Mouse (Mus musculus) retina, postnatal 1 day (tissue): ENCODE results near the gene Rhbdd2.

Source experiments
- DNase-seq: peaks from one replicate; pipeline ENCODE4 v3.0.0-alpha.2; 2012

Rhbdd2 gene

GRCm38 (mm10) chr5:135646038-135646437 lies 13.6 kb downstream of the Rhbdd2 start:
- DNase-seq = no peak

- DNase-seq = no peak
Observed at GRCm38 (mm10) chr5:135648461-135649308, 16.3 kb downstream of the Rhbdd2 start.

GRCm38 (mm10) chr5:135649309-135649633 lies 16.9 kb downstream of the Rhbdd2 start:
- no peak for DNase-seq

GRCm38 (mm10) chr5:135651536-135651935 lies 19.1 kb downstream of the Rhbdd2 start:
- DNase-seq = no peak

GRCm38 (mm10) chr5:135653209-135653608 lies 20.8 kb downstream of the Rhbdd2 start:
- no peak for DNase-seq

GRCm38 (mm10) chr5:135656046-135656445 lies 23.6 kb downstream of the Rhbdd2 start:
- DNase-seq = no peak

- DNase-seq = no peak
Observed at GRCm38 (mm10) chr5:135657128-135657527, 24.7 kb downstream of the Rhbdd2 start.

- no peak for DNase-seq
Observed at GRCm38 (mm10) chr5:135657703-135658373, 25.4 kb downstream of the Rhbdd2 start.

GRCm38 (mm10) chr5:135659956-135660355 lies 27.5 kb downstream of the Rhbdd2 start:
- DNase-seq = no peak

GRCm38 (mm10) chr5:135660535-135660934 lies 28.1 kb downstream of the Rhbdd2 start:
- no peak for DNase-seq

- no peak for DNase-seq
Observed at GRCm38 (mm10) chr5:135666890-135667289, 34.5 kb downstream of the Rhbdd2 start.

GRCm38 (mm10) chr5:135668071-135668470 lies 35.7 kb downstream of the Rhbdd2 start:
- DNase-seq = no peak

- peak; percentile 34 for DNase-seq
Observed at GRCm38 (mm10) chr5:135669741-135670275, 37.4 kb downstream of the Rhbdd2 start, which contains the start of gene Por. Gene Por (plus strand): TSS chr5:135670033.

- no peak for DNase-seq
Observed at GRCm38 (mm10) chr5:135670881-135671280, 38.5 kb downstream of the Rhbdd2 start.

GRCm38 (mm10) chr5:135672509-135672908 lies 40.1 kb downstream of the Rhbdd2 start:
- DNase-seq = no peak

- DNase-seq = no peak
Observed at GRCm38 (mm10) chr5:135672980-135673379, 40.6 kb downstream of the Rhbdd2 start.

- peak; percentile 27 for DNase-seq
Observed at GRCm38 (mm10) chr5:135674349-135674775, 41.9 kb downstream of the Rhbdd2 start.

- DNase-seq = peak; percentile 92
Observed at GRCm38 (mm10) chr5:135674821-135675220, 42.4 kb downstream of the Rhbdd2 start.

- DNase-seq = no peak
Observed at GRCm38 (mm10) chr5:135676696-135677095, 44.3 kb downstream of the Rhbdd2 start.

GRCm38 (mm10) chr5:135677251-135677650 lies 44.8 kb downstream of the Rhbdd2 start:
- no peak for DNase-seq

- DNase-seq = no peak
Observed at GRCm38 (mm10) chr5:135678481-135678880, 46.1 kb downstream of the Rhbdd2 start.

GRCm38 (mm10) chr5:135680967-135681545 lies 48.6 kb downstream of the Rhbdd2 start:
- no peak for DNase-seq

- DNase-seq = no peak
Observed at GRCm38 (mm10) chr5:135682009-135682408, 49.6 kb downstream of the Rhbdd2 start.
